Mouse (Mus musculus) heart, embryonic 16.5 days (tissue): ENCODE measurements around the gene Rbfox1. TPM values are rescaled to one million over a fixed set of nuclear protein-coding genes. Genes with fewer than 3 reads are reported as not detected.

Source experiments
- ATAC-seq: fragments of 200-750 bp; cut with Nextera tagmentation; replicated peaks from 2 replicates; pipeline ENCODE4 v1.8.0; 2017; ENCODE audit warnings: moderate number of reproducible peaks; ENCODE audit not compliant: insufficient read depth, low FRiP score; ENCODE audit errors: extremely low read depth
- H3K27ac ChIP-seq: fragments of 300-500 bp; sonication (generic); 2 replicates; pipeline ENCODE4 v1.5.1; 2014; ENCODE audit warnings: mild to moderate bottlenecking, low read length, control low read depth, moderate library complexity
- H3K27me3 ChIP-seq: fragments of 300-500 bp; sonication (generic); 2 replicates; pipeline ENCODE4 v1.6.1; 2014; ENCODE audit warnings: low read length, mixed read lengths; ENCODE audit not compliant: control insufficient read depth, insufficient read depth
- H3K36me3 ChIP-seq: fragments of 300-500 bp; sonication (generic); 2 replicates; pipeline ENCODE4 v1.6.1; 2014; ENCODE audit not compliant: control insufficient read depth, insufficient read depth
- H3K4me1 ChIP-seq: fragments of 300-500 bp; sonication (generic); 2 replicates; pipeline ENCODE4 v1.6.1; 2014; ENCODE audit warnings: low read length, mixed read lengths; ENCODE audit not compliant: control insufficient read depth, insufficient read depth
- H3K4me2 ChIP-seq: fragments of 300-500 bp; sonication (generic); 2 replicates; pipeline ENCODE4 v1.6.1; 2014; ENCODE audit warnings: low read depth, mild to moderate bottlenecking, control low read depth, low read length
- H3K4me3 ChIP-seq: fragments of 300-500 bp; sonication (generic); 2 replicates; pipeline ENCODE4 v1.5.1; 2014; ENCODE audit warnings: mild to moderate bottlenecking, control low read depth, low read length
- H3K9ac ChIP-seq: fragments of 300-500 bp; sonication (generic); 2 replicates; pipeline ENCODE4 v1.6.1; 2014; ENCODE audit warnings: low read length, control low read depth
- H3K9me3 ChIP-seq: fragments of 300-500 bp; sonication (generic); replicated peaks from 2 replicates; pipeline ENCODE4 v1.6.1; 2016; ENCODE audit warnings: low read length; ENCODE audit not compliant: control insufficient read depth
- WGBS: fragments of 180-500 bp; shearing (Covaris S2); extraction: QIAGEN DNeasy Blood & Tissue Kit; methylation state at CpG from one replicate; pipeline ENCODE4 v1.1.7; 2014; 5-methylcytosine and 5-hydroxymethylcytosine counted together
- polyA plus RNA-seq: library from polyadenylated mRNA; unstranded; fragments of >200 nt; fragmentation: Nextera tagmentation; extraction: Ambion mirVana; gene quantifications from 2 replicates; pipeline ENCODE4 v1.2.1, GENCODE M21; 2015

The Rbfox1 gene
- polyA plus RNA-seq, 1 experiment from 2014 or later = 5.9 TPM

- no peak for ATAC-seq
- no peaks in the 10 kb centered on the region for H3K27me3 ChIP-seq
- no peaks in the 10 kb centered on the region for H3K9me3 ChIP-seq
- WGBS = 39% methylated on average over 2 of the region's 2 CpGs
- no peaks in the 10 kb centered on the region for H3K4me1 ChIP-seq
- no peak overlapping the region for H3K27ac ChIP-seq
- no peaks in the 10 kb centered on the region for H3K36me3 ChIP-seq
- H3K9ac ChIP-seq = no peak overlapping the region
- H3K4me2 ChIP-seq = no peak overlapping the region
- no peak overlapping the region for H3K4me3 ChIP-seq
Measured at GRCm38 (mm10) chr16:6961931-6962379, 1076.8 kb downstream of the Rbfox1 start.

GRCm38 (mm10) chr16:6962508-6962907 lies 1077.4 kb downstream of the Rbfox1 start:
- ATAC-seq = no peak
- WGBS = 34% methylated on average over 5 of the region's 5 CpGs
- Histone ChIP-seq H3K36me3 (no peaks in the 10 kb centered on the region), H3K9ac (no peak overlapping the region), H3K27me3 (no peaks in the 10 kb centered on the region), H3K4me3 (no peak overlapping the region), H3K4me2 (no peak overlapping the region), H3K4me1 (no peaks in the 10 kb centered on the region), H3K27ac (no peak overlapping the region), H3K9me3 (no peaks in the 10 kb centered on the region)

GRCm38 (mm10) chr16:6963533-6963932 lies 1078.4 kb downstream of the Rbfox1 start:
- no peaks in the 10 kb centered on the region for H3K27me3 ChIP-seq
- WGBS = 75% methylated on average over 4 of the region's 4 CpGs
- H3K4me2 ChIP-seq = no peak overlapping the region
- no peak overlapping the region for H3K4me3 ChIP-seq
- no peak for ATAC-seq
- no peaks in the 10 kb centered on the region for H3K9me3 ChIP-seq
- H3K27ac ChIP-seq = no peak overlapping the region
- no peaks in the 10 kb centered on the region for H3K4me1 ChIP-seq
- H3K36me3 ChIP-seq = no peaks in the 10 kb centered on the region
- no peak overlapping the region for H3K9ac ChIP-seq

GRCm38 (mm10) chr16:6964720-6965583 lies 1079.8 kb downstream of the Rbfox1 start:
- Histone ChIP-seq H3K9ac (no peak overlapping the region), H3K27ac (no peak overlapping the region), H3K27me3 (no peaks in the 10 kb centered on the region), H3K4me3 (no peak overlapping the region), H3K36me3 (no peaks in the 10 kb centered on the region), H3K4me2 (no peak overlapping the region), H3K9me3 (no peaks in the 10 kb centered on the region), H3K4me1 (no peaks in the 10 kb centered on the region)
- ATAC-seq = no peak
- WGBS = 19% methylated on average over 8 of the region's 8 CpGs

GRCm38 (mm10) chr16:6969986-6970385 lies 1084.8 kb downstream of the Rbfox1 start:
- 78% methylated on average over 4 of the region's 4 CpGs for WGBS
- Histone ChIP-seq H3K9ac (no peak overlapping the region), H3K27me3 (no peaks in the 10 kb centered on the region), H3K9me3 (no peaks in the 10 kb centered on the region), H3K27ac (no peak overlapping the region), H3K4me2 (no peak overlapping the region), H3K4me1 (no peaks in the 10 kb centered on the region), H3K36me3 (no peaks in the 10 kb centered on the region), H3K4me3 (no peak overlapping the region)
- no peak for ATAC-seq

GRCm38 (mm10) chr16:6976341-6976740 lies 1091.2 kb downstream of the Rbfox1 start:
- no peaks in the 10 kb centered on the region for H3K27me3 ChIP-seq
- no peak overlapping the region for H3K4me2 ChIP-seq
- ATAC-seq = no peak
- H3K27ac ChIP-seq = no peak overlapping the region
- H3K9me3 ChIP-seq = no peaks in the 10 kb centered on the region
- peaks cover 6% of the 10 kb centered on the region for H3K4me1 ChIP-seq
- no peak overlapping the region for H3K9ac ChIP-seq
- no peak overlapping the region for H3K4me3 ChIP-seq
- WGBS = 89% methylated on average over 7 of the region's 7 CpGs
- H3K36me3 ChIP-seq = no peaks in the 10 kb centered on the region

- Histone ChIP-seq H3K27me3 (peaks cover 4% of the 10 kb centered on the region), H3K9ac (no peak overlapping the region), H3K4me1 (peaks cover 9% of the 10 kb centered on the region), H3K36me3 (no peaks in the 10 kb centered on the region), H3K9me3 (no peaks in the 10 kb centered on the region), H3K27ac (no peak overlapping the region), H3K4me2 (no peak overlapping the region), H3K4me3 (no peak overlapping the region)
- no peak for ATAC-seq
- 88% methylated on average over 2 of the region's 2 CpGs for WGBS
Measured at GRCm38 (mm10) chr16:6983947-6984346, 1098.8 kb downstream of the Rbfox1 start.

GRCm38 (mm10) chr16:6986031-6986430 lies 1100.9 kb downstream of the Rbfox1 start:
- no peaks in the 10 kb centered on the region for H3K36me3 ChIP-seq
- peak; percentile 93 for ATAC-seq
- no peak overlapping the region for H3K4me3 ChIP-seq
- H3K9ac ChIP-seq = no peak overlapping the region
- H3K4me1 ChIP-seq = peaks cover 9% of the 10 kb centered on the region
- no peak overlapping the region for H3K27ac ChIP-seq
- no peaks in the 10 kb centered on the region for H3K9me3 ChIP-seq
- H3K4me2 ChIP-seq = no peak overlapping the region
- H3K27me3 ChIP-seq = peaks cover 4% of the 10 kb centered on the region

- no peak for ATAC-seq
- Histone ChIP-seq H3K4me2 (no peak overlapping the region), H3K4me1 (peaks cover 9% of the 10 kb centered on the region), H3K9me3 (peaks cover under 1% of the 10 kb centered on the region; the same call in 1 of the 2 replicates), H3K36me3 (no peaks in the 10 kb centered on the region), H3K9ac (no peak overlapping the region), H3K4me3 (no peak overlapping the region), H3K27ac (no peak overlapping the region), H3K27me3 (peaks cover 6% of the 10 kb centered on the region)
- 47% methylated on average over 2 of the region's 2 CpGs for WGBS
Measured at GRCm38 (mm10) chr16:6986494-6986893, 1101.3 kb downstream of the Rbfox1 start.
